In genomic region chr2:148563390-148563789, GRCm38 (mm10) we compare ENCODE assay signal across 26 mouse cellular contexts.
DNase-seq lines count a peak whose midpoint lies in the region; ATAC-seq and TF ChIP-seq lines count a peak whose summit lies in the region.
"Had no signal": no experiment of that assay in that cellular context is flagged by ENCODE, and none has a peak within 500 bp of the region (broad histone marks: within the 10 kb centered on the region; RNA-seq: fewer than 3 reads in every experiment).

No protein-coding gene starts in this region.

- no peaks in the 10 kb centered on the region for H3K9me3 ChIP-seq in heart, embryonic 16.5 days (replicated peaks; ENCODE audit: control insufficient read depth, low read length)
- H3K9me3 ChIP-seq: forebrain, embryonic 10.5 days; heart, embryonic 15.5 days; hindbrain, embryonic 10.5 days; intestine, embryonic 15.5 days; limb, embryonic 15.5 days; midbrain, embryonic 15.5 days; neural tube, embryonic 12.5 days had no signal

- WGBS in heart, embryonic 16.5 days: 67% methylated on average over 3 of the region's 3 CpGs

- no peak for TF ChIP-seq POLR2A in bone marrow macrophage, adult 2 months (IDR thresholded peaks at IDR 0.05; ENCODE audit: borderline replicate concordance, low read depth, low read length)

- no peak for DNase-seq in heart, postnatal 14 days
- peak; percentile 76 for DNase-seq in 416B (ENCODE audit: low read depth)
- DNase-seq in urinary bladder, postnatal 36 days (ENCODE audit: low spot score in 2 of 2): no peak
- no peak for DNase-seq in frontal cortex, postnatal 25 days (ENCODE audit: low spot score in 2 of 2)
- DNase-seq: adrenal gland, adult 2 months; cerebellum, adult 8-10 months; gastrocnemius, postnatal 25 days; kidney, adult 8-10 months; kidney, postnatal 10 days; left cerebral cortex, postnatal 4 days; lung, embryonic 14.5 days; right cerebral cortex, postnatal 14 days; thymus, adult 18-20 months had no signal

- peak; percentile 45 for ATAC-seq in heart, embryonic 16.5 days (replicated peaks; ENCODE audit: extremely low read depth, insufficient read depth, low FRiP score)
- ATAC-seq in megakaryocyte, adult 5-6 weeks (ENCODE audit: poor library complexity, severe bottlenecking): peak; percentile 50
- ATAC-seq: forebrain, embryonic 16.5 days; hindbrain, embryonic 16.5 days; intestine, embryonic 15.5 days; midbrain, embryonic 15.5 days had no signal

- no peak overlapping the region for H3K4me3 ChIP-seq in heart, embryonic 16.5 days (ENCODE audit: low read length)
- H3K4me3 ChIP-seq in bone marrow macrophage, adult 2 months (ENCODE audit: insufficient read depth, low read length): no peak overlapping the region
- H3K4me3 ChIP-seq: forebrain, embryonic 10.5 days; heart, embryonic 15.5 days; hindbrain, embryonic 10.5 days; intestine, embryonic 15.5 days; left cerebral cortex, adult 2 months; limb, embryonic 15.5 days; midbrain, embryonic 15.5 days; neural tube, embryonic 12.5 days had no signal

- 0 out of 2 replicates have a peak, but pooled peaks cover 7% of the 10 kb centered on the region for H3K4me1 ChIP-seq in heart, embryonic 16.5 days (ENCODE audit: control insufficient read depth, insufficient read depth, low read length)
- H3K4me1 ChIP-seq in bone marrow macrophage, adult 2 months (ENCODE audit: control insufficient read depth, insufficient read depth, low read length): peaks cover 58% of the 10 kb centered on the region
- H3K4me1 ChIP-seq: forebrain, embryonic 10.5 days; hindbrain, embryonic 10.5 days; limb, embryonic 15.5 days; midbrain, embryonic 15.5 days; neural tube, embryonic 12.5 days had no signal

- intact Hi-C loops in heart, postnatal 14 days (cut with DNase I): no loop called here

- H3K27me3 ChIP-seq in heart, embryonic 16.5 days (ENCODE audit: control insufficient read depth, insufficient read depth, low read length): no peaks in the 10 kb centered on the region
- H3K27me3 ChIP-seq: heart, embryonic 15.5 days; intestine, embryonic 15.5 days; limb, embryonic 15.5 days; midbrain, embryonic 15.5 days; neural tube, embryonic 12.5 days had no signal

- H3K36me3 ChIP-seq in heart, embryonic 16.5 days (ENCODE audit: control insufficient read depth, insufficient read depth): no peaks in the 10 kb centered on the region
- H3K36me3 ChIP-seq: forebrain, embryonic 10.5 days; heart, embryonic 15.5 days; hindbrain, embryonic 10.5 days; intestine, embryonic 15.5 days; limb, embryonic 15.5 days; midbrain, embryonic 15.5 days; neural tube, embryonic 12.5 days had no signal

- no peak overlapping the region for H3K4me2 ChIP-seq in heart, embryonic 16.5 days (ENCODE audit: low read depth, low read length)
- H3K4me2 ChIP-seq: heart, embryonic 15.5 days; intestine, embryonic 15.5 days; limb, embryonic 15.5 days; lung, embryonic 14.5 days; midbrain, embryonic 15.5 days; neural tube, embryonic 12.5 days had no signal

- no peak overlapping the region for H3K27ac ChIP-seq in heart, embryonic 16.5 days (ENCODE audit: low read length)
- H3K27ac ChIP-seq in bone marrow macrophage, adult 2 months (ENCODE audit: insufficient read depth, low read depth, low read length): peak overlapping the region; percentile 19; the same call in 1 of the 2 replicates
- H3K27ac ChIP-seq: forebrain, embryonic 10.5 days; heart, embryonic 15.5 days; hindbrain, embryonic 10.5 days; intestine, embryonic 15.5 days; left cerebral cortex, adult 2 months; limb, embryonic 15.5 days; midbrain, embryonic 15.5 days; neural tube, embryonic 12.5 days had no signal

- H3K9ac ChIP-seq in heart, embryonic 16.5 days (ENCODE audit: low read length): no peak overlapping the region
- H3K9ac ChIP-seq: heart, embryonic 15.5 days; intestine, embryonic 15.5 days; limb, embryonic 15.5 days; lung, embryonic 14.5 days; midbrain, embryonic 15.5 days; neural tube, embryonic 12.5 days had no signal

- no peak for TF ChIP-seq CTCF in bone marrow macrophage, adult 2 months (IDR thresholded peaks at IDR 0.05; ENCODE audit: low read depth, low read length)
